Mouse (Mus musculus): ENCODE results near the gene Gm8890. TPM values are rescaled to one million over a fixed set of nuclear protein-coding genes. Genes with fewer than 3 reads are reported as not detected.
"Not testable (repeated sequence)": the region's sequence is repeated elsewhere in the genome, so short reads cannot be mapped to it uniquely, and the experiment has no call there.

The Gm8890 gene
- not detected for total RNA-seq (2021)

- not testable (repeated sequence) for DNase-seq
Measured at GRCm38 (mm10) chr5:11255733-11256132, at the start of gene Gm8890. Gene Gm8890 (plus strand): TSS chr5:11256033.

- not testable (repeated sequence) for DNase-seq
Measured at GRCm38 (mm10) chr5:11256221-11256620, 388 bp downstream of the Gm8890 start.

Other genes with a start within 250 kb of the Gm8890 start
- gene Gm8879, start 128.4 kb upstream of the Gm8890 start, total RNA-seq (2021) = not detected
- gene Gm5861, start 73.0 kb upstream of the Gm8890 start, total RNA-seq (2021) = not detected
- not detected for gene Speer1, start 85.5 kb downstream of the Gm8890 start, total RNA-seq (2021)
- not detected for gene Gm8897, start 160.4 kb downstream of the Gm8890 start, total RNA-seq (2021)
- gene Gm8906, start 246.7 kb downstream of the Gm8890 start, total RNA-seq (2021) = not detected

Measured in layer of hippocampus, postnatal 36 days (tissue).